Mouse (Mus musculus): ENCODE results near the gene Srsf6.

GRCm38 (mm10) chr2:162984381-162984780, 53.1 kb downstream of the Srsf6 start:
- no peak for TF ChIP-seq CTCF (IDR thresholded peaks at IDR 0.05; ENCODE audit: low read depth, low read length)
- TF ChIP-seq POLR2A (IDR thresholded peaks at IDR 0.05; ENCODE audit: extremely low read depth, insufficient read depth, low read length) = no peak
